Mouse (Mus musculus) brain, embryonic 14.5 days (tissue): ENCODE measurements around the gene Rad18.
"Not testable (repeated sequence)": the region's sequence is repeated elsewhere in the genome, so short reads cannot be mapped to it uniquely, and the experiment has no call there.

Experiments
- CTCF ChIP-seq: fragments of 200-500 bp; IDR thresholded peaks from 2 replicates; pipeline ENCODE4 v1.5.1; 2012; ENCODE audit warnings: inconsistent platforms, mild to moderate bottlenecking, moderate library complexity, borderline replicate concordance; ENCODE audit not compliant: insufficient read depth, insufficient read length; ENCODE audit errors: extremely low read depth
- POLR2A ChIP-seq: fragments of 200-500 bp; IDR thresholded peaks from 2 replicates; pipeline ENCODE4 v1.6.1; 2012; ENCODE audit warnings: mild to moderate bottlenecking, inconsistent platforms, borderline replicate concordance; ENCODE audit not compliant: poor library complexity, insufficient read depth, insufficient read length, severe bottlenecking; ENCODE audit errors: extremely low read depth

GRCm38 (mm10) chr6:112702296-112702695, 5.8 kb upstream of the Rad18 start:
- not testable (repeated sequence) for TF ChIP-seq CTCF, POLR2A
